Mouse (Mus musculus) cerebellum, adult 2 months (tissue): ENCODE results near the gene Dync1li2. TPM values are rescaled to one million over a fixed set of nuclear protein-coding genes. Genes with fewer than 3 reads are reported as not detected.

Experiments used
- DNase-seq, 2 experiments: peaks; one replicate each; pipeline ENCODE4 v3.0.0; 2021
- H3K27ac ChIP-seq: fragments of 200-500 bp; 2 replicates; pipeline ENCODE4 v1.5.1; 2012; ENCODE audit warnings: low read length, control low read depth, inconsistent platforms; ENCODE audit not compliant: insufficient read depth
- H3K27me3 ChIP-seq: fragments of 200-500 bp; 2 replicates; pipeline ENCODE4 v1.6.1; 2012; ENCODE audit warnings: inconsistent platforms, mild to moderate bottlenecking, low read length, moderate library complexity; ENCODE audit not compliant: control insufficient read depth, insufficient read depth
- H3K4me1 ChIP-seq: fragments of 200-500 bp; 2 replicates; pipeline ENCODE4 v1.6.1; 2011; ENCODE audit warnings: low read length; ENCODE audit not compliant: control insufficient read depth, insufficient read depth
- H3K4me3 ChIP-seq: fragments of 200-500 bp; replicated peaks from 2 replicates; pipeline ENCODE3; 2011; ENCODE audit warnings: mild to moderate bottlenecking, low read depth, low read length, control low read depth; ENCODE audit not compliant: insufficient read depth
- CTCF ChIP-seq: fragments of 200-500 bp; IDR thresholded peaks from 2 replicates; pipeline ENCODE4 v1.5.1; 2011; ENCODE audit warnings: low read depth, mild to moderate bottlenecking, control low read depth, low read length, moderate library complexity, borderline replicate concordance; ENCODE audit not compliant: insufficient read depth
- POLR2A ChIP-seq: fragments of 200-500 bp; IDR thresholded peaks from 2 replicates; pipeline ENCODE4 v1.6.1; 2011; ENCODE audit warnings: low read length, control low read depth, borderline replicate concordance; ENCODE audit not compliant: insufficient read depth
- WGBS: fragments of 180-500 bp; shearing (Covaris S2); methylation state at CpG from one replicate; pipeline ENCODE4 v1.1.7; 2018; 5-methylcytosine and 5-hydroxymethylcytosine counted together
- polyA plus RNA-seq: library from polyadenylated mRNA; depleted of rRNA; stranded (reverse); fragments of >200 nt; gene quantifications from 2 replicates; pipeline ENCODE4 v1.2.3, GENCODE M21; 2012

Dync1li2 gene
- polyA plus RNA-seq, 1 experiment, result 191 TPM

DNA sequence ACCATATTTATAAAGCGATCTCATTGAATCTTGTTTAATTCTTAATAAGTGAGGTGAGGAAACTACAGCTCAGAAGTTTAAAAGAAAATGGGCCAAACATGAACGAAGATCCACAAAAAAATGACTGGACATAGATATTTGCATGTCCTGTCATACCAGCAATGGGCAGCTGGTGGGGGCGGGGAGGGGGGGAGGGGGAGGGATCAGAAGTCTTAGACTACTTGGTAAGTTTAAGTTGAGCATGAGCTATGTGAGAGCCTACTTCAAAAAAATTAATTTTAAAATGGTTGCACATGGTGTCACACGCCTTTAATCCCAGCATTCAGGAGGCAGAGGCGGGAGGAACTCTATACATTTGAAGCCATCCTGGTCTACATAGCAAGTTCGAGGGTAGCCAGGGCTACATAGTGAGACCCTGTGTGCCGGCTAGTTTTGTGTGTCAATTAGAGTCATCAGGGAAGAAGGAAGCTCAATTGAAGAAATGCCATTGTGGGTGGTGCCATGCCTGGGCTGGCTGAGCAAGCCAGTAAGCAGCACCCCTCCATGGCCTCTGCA is 355 bp upstream of the Dync1li2 start:
- WGBS, result 65% methylated on average over 7 of the region's 7 CpGs
- Histone ChIP-seq H3K4me1 (peaks cover 7% of the 10 kb centered on the region), H3K4me3 (peak overlapping the region; percentile 66), H3K27me3 (no peaks in the 10 kb centered on the region), H3K27ac (no peak overlapping the region)
- TF ChIP-seq POLR2A, result no peak
- TF ChIP-seq CTCF, result no peak
- no peak for DNase-seq

DNA sequence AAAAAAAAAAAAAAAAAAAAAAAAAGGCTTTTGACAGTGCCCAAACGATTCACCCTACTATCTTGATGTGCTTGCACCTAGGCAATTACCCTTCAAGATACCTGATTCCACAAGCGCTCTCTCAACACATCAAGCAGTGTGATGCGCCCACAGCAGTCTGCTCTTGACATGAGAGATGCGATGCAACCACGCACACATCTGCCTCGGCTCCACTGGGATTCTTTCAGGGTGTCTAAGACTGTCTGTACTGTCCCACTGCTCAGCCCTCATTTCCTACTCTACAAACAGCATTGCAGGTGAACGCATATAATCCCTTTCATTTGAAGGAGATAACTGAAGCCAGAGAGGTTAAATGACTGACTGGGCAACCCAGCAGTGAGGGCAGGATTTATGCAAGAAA is 1.2 kb downstream of the Dync1li2 start:
- 23% methylated on average over 7 of the region's 7 CpGs for WGBS
- Histone ChIP-seq H3K4me3 (peak overlapping the region; percentile 66), H3K4me1 (peaks cover 10% of the 10 kb centered on the region), H3K27me3 (no peaks in the 10 kb centered on the region), H3K27ac (no peak overlapping the region)
- DNase-seq, result no peak
- TF ChIP-seq POLR2A (no peak), CTCF (no peak)

DNA sequence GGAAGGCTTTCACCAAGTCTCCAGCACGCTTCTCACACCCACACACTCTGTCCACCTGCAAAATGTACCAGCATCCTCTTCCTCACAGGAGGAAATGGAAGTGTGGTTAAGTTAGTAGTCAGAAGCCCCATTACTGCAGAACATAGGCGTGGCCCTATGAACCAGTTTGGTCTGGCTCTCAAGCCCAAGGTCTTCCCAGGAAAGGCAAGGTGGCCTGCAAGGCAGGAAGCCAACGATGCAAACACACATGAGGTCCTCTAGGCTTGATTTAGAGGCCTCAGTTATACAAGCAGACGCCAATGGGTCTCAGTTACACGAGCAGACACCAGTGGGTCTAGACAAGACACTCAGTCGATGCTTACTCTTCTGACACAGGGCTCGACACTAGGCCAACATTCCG is 3.4 kb downstream of the Dync1li2 start:
- Histone ChIP-seq H3K4me1 (peaks cover 25% of the 10 kb centered on the region), H3K4me3 (no peak overlapping the region), H3K27me3 (no peaks in the 10 kb centered on the region), H3K27ac (no peak overlapping the region)
- no peak for TF ChIP-seq CTCF
- TF ChIP-seq POLR2A, result no peak
- 90% methylated on average over 8 of the region's 8 CpGs for WGBS
- no peak for DNase-seq

DNA sequence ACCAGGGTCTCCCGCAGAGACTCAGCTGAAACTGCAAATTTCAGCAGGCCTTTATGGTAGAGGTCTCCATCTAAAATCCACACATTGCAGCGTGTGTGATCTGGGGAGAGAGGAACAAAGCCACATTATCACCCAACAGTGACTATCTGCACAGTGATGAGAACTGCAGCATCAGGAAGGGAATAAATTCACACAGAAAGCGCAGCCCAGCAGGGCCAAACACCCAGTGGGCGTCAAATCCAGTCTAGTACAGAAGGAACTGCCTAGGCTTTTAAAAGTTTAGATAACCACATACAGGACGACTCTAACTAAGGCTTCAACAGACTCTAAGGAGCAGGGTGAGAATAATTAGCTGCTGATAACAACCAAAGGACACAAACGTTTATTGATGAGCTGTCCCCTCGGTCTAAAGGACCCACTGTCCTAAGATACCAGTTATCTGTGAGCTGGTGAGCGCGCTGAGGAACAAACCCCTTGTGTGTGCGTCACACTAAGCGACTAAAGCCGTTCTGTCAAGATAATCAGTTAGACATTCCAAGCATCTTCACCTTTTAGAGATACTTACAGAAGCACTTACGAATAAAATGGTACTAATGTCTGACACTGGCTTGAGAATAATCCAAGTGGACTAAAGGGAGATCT is 5.2 kb downstream of the Dync1li2 start:
- TF ChIP-seq POLR2A (no peak), CTCF (no peak)
- DNase-seq, result no peak
- Histone ChIP-seq H3K27me3 (no peaks in the 10 kb centered on the region), H3K4me3 (no peak overlapping the region), H3K4me1 (peaks cover 28% of the 10 kb centered on the region), H3K27ac (peak overlapping the region; percentile 17; the same call in 1 of the 2 replicates)
- WGBS, result 89% methylated on average over 13 of the region's 13 CpGs

DNA sequence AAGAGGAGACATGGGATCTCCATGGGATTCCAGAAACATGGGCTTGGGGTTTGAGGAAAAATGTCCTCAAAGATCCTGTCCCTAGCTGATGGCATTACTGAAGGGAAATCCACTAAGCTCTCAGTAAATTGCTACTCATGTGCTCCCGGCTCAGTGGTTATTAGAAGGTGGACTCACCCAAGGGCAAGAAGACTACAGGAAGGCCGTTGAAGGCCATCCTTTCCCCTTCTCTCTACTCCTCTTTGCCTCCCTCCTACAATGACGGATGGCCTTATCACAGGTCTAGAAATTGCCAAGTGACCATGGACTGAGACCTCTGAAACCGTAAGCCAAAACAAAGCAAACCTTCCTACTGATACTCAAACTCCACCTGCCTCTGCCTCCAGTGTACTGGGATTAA is 6.3 kb downstream of the Dync1li2 start:
- TF ChIP-seq CTCF (no peak), POLR2A (no peak)
- DNase-seq, result peak in 1 of 2 experiments; percentile 28
- Histone ChIP-seq H3K27ac (peak overlapping the region; percentile 89), H3K4me1 (peaks cover 28% of the 10 kb centered on the region), H3K4me3 (no peak overlapping the region), H3K27me3 (no peaks in the 10 kb centered on the region)
- WGBS, result 69% methylated on average over 4 of the region's 4 CpGs

DNA sequence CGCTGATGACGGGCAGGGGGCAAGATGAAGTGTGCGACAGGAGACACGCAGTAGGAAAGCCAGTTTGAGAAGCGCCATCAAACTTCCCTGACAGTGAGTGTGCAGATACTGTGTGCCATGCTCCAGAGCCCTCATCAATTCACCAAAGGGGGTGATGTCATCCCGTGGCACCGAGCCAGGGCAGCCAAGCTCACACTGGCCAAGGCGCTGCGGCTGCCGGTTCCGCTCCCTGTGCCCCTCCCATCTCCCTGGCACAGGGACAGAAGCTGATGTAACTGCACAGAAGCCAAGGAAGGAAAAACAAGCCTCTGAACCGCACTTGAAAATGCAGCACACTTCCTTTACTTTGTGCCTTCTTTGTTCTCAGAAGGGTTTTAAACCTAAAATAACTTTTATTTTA is 6.8 kb downstream of the Dync1li2 start:
- WGBS, result under 1% methylated on average over 12 of the region's 12 CpGs
- peak; percentile 99 to 100 for DNase-seq
- peak overlapping the region; percentile 21 for H3K4me3 ChIP-seq
- no peaks in the 10 kb centered on the region for H3K27me3 ChIP-seq
- TF ChIP-seq CTCF (no peak), POLR2A (peak; percentile 35; the same call in 1 of the 2 replicates)
- peak overlapping the region; percentile 19 for H3K27ac ChIP-seq
- H3K4me1 ChIP-seq, result peaks cover 25% of the 10 kb centered on the region

DNA sequence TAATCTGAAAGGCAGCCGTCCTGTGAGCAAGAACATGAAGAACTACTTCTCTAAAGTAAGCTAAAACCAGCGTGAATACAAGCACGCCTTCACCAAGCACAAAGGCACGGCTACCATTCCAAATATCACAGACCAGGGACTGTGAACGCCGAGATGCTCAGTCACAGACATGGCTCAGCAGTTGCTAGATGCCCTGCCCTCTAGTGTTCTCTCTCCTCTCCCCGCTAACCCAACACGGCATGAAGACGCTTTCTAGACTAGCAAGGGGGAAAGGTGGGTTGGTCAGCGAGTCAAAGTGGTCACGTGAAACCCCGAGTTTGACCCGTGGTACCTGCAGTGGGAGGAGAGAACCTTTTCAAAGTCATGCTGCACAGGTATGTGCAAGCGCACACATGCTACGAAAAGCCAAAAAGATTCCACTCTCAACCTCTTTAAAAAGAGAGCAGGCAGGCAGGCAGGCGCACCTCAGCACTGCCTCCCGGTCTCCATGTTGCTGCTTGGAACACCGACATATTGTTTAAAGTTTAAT is 8.0 kb downstream of the Dync1li2 start:
- peak; percentile 52 to 56 for DNase-seq
- WGBS, result 52% methylated on average over 18 of the region's 18 CpGs
- peak overlapping the region; percentile 42; the same call in 1 of the 2 replicates for H3K27ac ChIP-seq
- no peaks in the 10 kb centered on the region for H3K27me3 ChIP-seq
- peaks cover 21% of the 10 kb centered on the region for H3K4me1 ChIP-seq
- TF ChIP-seq CTCF (peak; percentile 58; the same call in 1 of the 2 replicates), POLR2A (no peak)
- H3K4me3 ChIP-seq, result no peak overlapping the region

DNA sequence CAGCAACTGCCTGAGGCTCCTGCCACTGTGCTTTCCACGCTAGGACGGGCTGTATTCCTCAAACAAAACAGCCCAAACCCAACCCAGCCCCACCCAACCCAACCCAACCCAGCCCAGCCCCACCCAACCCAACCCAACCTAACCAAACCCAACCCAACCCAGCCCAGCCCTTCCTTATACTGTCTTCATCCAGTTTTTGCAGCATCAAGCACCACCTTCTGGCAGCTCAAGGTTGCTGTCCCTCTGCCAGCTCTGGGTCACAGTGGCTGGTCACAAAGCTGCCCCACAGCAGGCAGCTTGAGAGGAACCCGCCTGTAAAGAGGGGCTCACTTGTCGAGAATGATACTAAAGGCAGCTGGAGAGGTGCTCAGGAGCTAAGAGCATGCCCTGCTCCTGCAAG is 8.6 kb downstream of the Dync1li2 start:
- peaks cover 21% of the 10 kb centered on the region for H3K4me1 ChIP-seq
- DNase-seq, result peak; percentile 60 to 65
- no peak for TF ChIP-seq POLR2A
- TF ChIP-seq CTCF, result peak; percentile 40; the same call in 1 of the 2 replicates
- no peaks in the 10 kb centered on the region for H3K27me3 ChIP-seq
- no peak overlapping the region for H3K4me3 ChIP-seq
- 47% methylated on average over 4 of the region's 4 CpGs for WGBS
- H3K27ac ChIP-seq, result peak overlapping the region; percentile 42; the same call in 1 of the 2 replicates
